Mouse (Mus musculus) ES-E14 (cell line): ENCODE data around the gene Mrpl58. TPM values are rescaled to one million over a fixed set of nuclear protein-coding genes. Genes with fewer than 3 reads are reported as not detected.

ENCODE experiments used
- DNase-seq: peaks from one replicate; pipeline ENCODE4 v3.0.0-alpha.2; 2013; ENCODE audit warnings: low read depth, low spot score
- H3K27ac ChIP-seq: 2 replicates; pipeline ENCODE4 v1.5.1; 2012; ENCODE audit warnings: low read depth, mild to moderate bottlenecking, low read length, moderate library complexity, mixed read lengths; ENCODE audit not compliant: poor library complexity, insufficient read depth, severe bottlenecking
- H3K36me3 ChIP-seq: 2 replicates; pipeline ENCODE4 v1.6.1; 2012; ENCODE audit warnings: mild to moderate bottlenecking, low read length, moderate library complexity, mixed read lengths; ENCODE audit not compliant: control insufficient read depth, poor library complexity, insufficient read depth, severe bottlenecking
- H3K4me1 ChIP-seq, 2 experiments: fragments of 150-350 bp in 1 of 2; sonication (generic) in 1 of 2; 2 replicates each; pipeline ENCODE4 v1.6.1; 2012; ENCODE audit warnings: low read length in 2 of 2, mild to moderate bottlenecking in 1 of 2, mixed read lengths in 1 of 2; ENCODE audit not compliant: control insufficient read depth in 2 of 2, insufficient read depth in 2 of 2, poor library complexity in 1 of 2
- H3K4me3 ChIP-seq, 2 experiments: fragments of 150-350 bp in 1 of 2; sonication (generic) in 1 of 2; 2 replicates each; pipeline ENCODE4 v1.5.1; 2012; ENCODE audit warnings: low read length in 2 of 2, low read depth in 1 of 2, mild to moderate bottlenecking in 1 of 2, mixed read lengths in 1 of 2; ENCODE audit not compliant: insufficient read depth in 1 of 2, poor library complexity in 1 of 2, severe bottlenecking in 1 of 2
- H3K9ac ChIP-seq: 2 replicates; pipeline ENCODE4 v1.6.1; 2012; ENCODE audit warnings: low read depth, mild to moderate bottlenecking, low read length, mixed read lengths; ENCODE audit not compliant: poor library complexity, insufficient read depth, severe bottlenecking
- H3K9me3 ChIP-seq: fragments of 150-350 bp; sonication (generic); 2 replicates; pipeline ENCODE4 v1.6.1; 2012; ENCODE audit warnings: low read depth, mild to moderate bottlenecking, low read length; ENCODE audit not compliant: control insufficient read depth, insufficient read depth
- CHD2 ChIP-seq: IDR thresholded peaks from 2 replicates; pipeline ENCODE4 v1.6.1; 2014; ENCODE audit warnings: mild to moderate bottlenecking, low read depth, low read length, inconsistent platforms
- HCFC1 ChIP-seq: IDR thresholded peaks from 2 replicates; pipeline ENCODE4 v1.6.1; 2012; ENCODE audit warnings: low read length, inconsistent platforms, borderline replicate concordance; ENCODE audit not compliant: insufficient read depth
- MAFK ChIP-seq: IDR thresholded peaks from 2 replicates; pipeline ENCODE4 v1.6.1; 2014; ENCODE audit warnings: mild to moderate bottlenecking, low read depth, low read length, inconsistent platforms; ENCODE audit not compliant: insufficient read depth
- ZC3H11A ChIP-seq: IDR thresholded peaks from 2 replicates; pipeline ENCODE4 v1.6.1; 2012; ENCODE audit warnings: low read depth, mild to moderate bottlenecking, inconsistent platforms, low read length, borderline replicate concordance
- ZNF384 ChIP-seq: IDR thresholded peaks from 2 replicates; pipeline ENCODE4 v1.6.1; 2012; ENCODE audit warnings: low read depth, low read length, inconsistent platforms
- in situ Hi-C, 2 experiments: fragments of 600-800 bp; cut with MboI; formaldehyde crosslinking; loops; one replicate each; pipeline ENCODE4 v1.15.1; 2025; ENCODE audit warnings: low sequenced_read_pairs in 2 of 2, inconsistent platforms in 1 of 2; ENCODE audit not compliant: unreplicated experiment in 2 of 2
- total RNA-seq: library from RNA; depleted of rRNA; stranded (reverse); fragments of 300-350 nt; gene quantifications from 2 replicates; pipeline ENCODE4 v1.2.3, GENCODE M21; 2012; rRNA removed

The Mrpl58 gene
- total RNA-seq, 1 experiment, result 89.3 TPM

DNA sequence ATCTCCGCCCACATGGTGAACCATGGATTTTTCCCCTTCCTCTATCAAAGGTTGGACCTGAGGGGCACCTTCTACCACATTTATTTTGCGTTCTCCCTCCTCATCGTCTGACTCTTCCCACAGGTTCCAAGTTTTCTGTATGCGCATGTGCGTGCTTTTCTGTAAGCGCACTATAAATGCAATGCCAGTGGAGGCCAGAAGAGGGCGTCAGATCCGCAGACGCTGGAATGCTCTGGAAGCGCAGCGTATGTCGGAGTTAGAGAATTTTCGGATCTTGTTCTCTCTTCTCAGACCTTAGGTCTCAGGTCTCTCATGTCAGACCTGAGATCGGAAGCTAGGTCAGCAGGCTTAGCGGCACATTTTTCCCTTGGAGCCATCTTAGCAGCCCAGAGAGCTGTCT lies 52.1 kb downstream of the Mrpl58 start:
- H3K9me3 ChIP-seq, result no peaks in the 10 kb centered on the region
- no peak overlapping the region for H3K9ac ChIP-seq
- no peak for TF ChIP-seq MAFK
- no peak for TF ChIP-seq CHD2
- TF ChIP-seq HCFC1, result no peak
- in situ Hi-C loops, result no loop called here
- H3K36me3 ChIP-seq, result no peaks in the 10 kb centered on the region
- no peak overlapping the region for H3K4me3 ChIP-seq
- peak; percentile 59 for DNase-seq
- no peak overlapping the region for H3K27ac ChIP-seq
- H3K4me1 ChIP-seq, result peaks cover 2 to 7% of the 10 kb centered on the region in 2 experiments; a peak in 1 of 4 replicates

GRCm38 (mm10) chr11:115456182-115456581 lies 52.6 kb downstream of the Mrpl58 start:
- Histone ChIP-seq H3K4me3 (no peak overlapping the region), H3K9ac (no peak overlapping the region), H3K36me3 (no peaks in the 10 kb centered on the region), H3K27ac (no peak overlapping the region), H3K9me3 (no peaks in the 10 kb centered on the region), H3K4me1 (peaks cover 2 to 7% of the 10 kb centered on the region in 2 experiments; a peak in 1 of 4 replicates)
- TF ChIP-seq ZC3H11A (no peak), ZNF384 (no peak), MAFK (no peak), CHD2 (no peak), HCFC1 (no peak)
- DNase-seq, result no peak
- in situ Hi-C loops, result no loop called here

DNA sequence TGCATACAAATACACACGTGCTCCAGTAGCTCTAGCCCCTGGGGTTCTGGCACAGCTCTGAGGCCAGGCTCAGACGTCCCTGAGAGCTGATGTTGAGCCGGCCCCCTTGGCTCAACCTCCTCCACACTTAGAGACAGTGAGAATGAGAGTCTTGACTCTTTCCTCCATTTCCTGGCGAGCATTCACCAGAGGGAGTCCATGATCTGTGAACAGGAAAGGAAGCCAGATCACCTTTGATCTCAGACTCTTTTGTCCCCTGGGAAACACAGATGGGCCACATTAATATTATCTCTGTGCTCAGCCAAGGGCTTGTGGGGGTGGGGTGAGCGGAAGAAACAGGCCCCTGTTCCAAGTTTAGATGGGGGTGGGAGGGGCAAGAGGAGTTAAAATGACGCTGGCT lies 53.9 kb downstream of the Mrpl58 start:
- in situ Hi-C loops, result no loop called here
- DNase-seq, result no peak
- Histone ChIP-seq H3K36me3 (no peaks in the 10 kb centered on the region), H3K4me3 (no peak overlapping the region), H3K27ac (no peak overlapping the region), H3K9ac (no peak overlapping the region), H3K9me3 (no peaks in the 10 kb centered on the region), H3K4me1 (peaks cover 2 to 14% of the 10 kb centered on the region in 2 experiments; a peak in 1 of 4 replicates)
- TF ChIP-seq ZC3H11A (no peak), HCFC1 (no peak), ZNF384 (no peak), CHD2 (no peak), MAFK (no peak)

DNA sequence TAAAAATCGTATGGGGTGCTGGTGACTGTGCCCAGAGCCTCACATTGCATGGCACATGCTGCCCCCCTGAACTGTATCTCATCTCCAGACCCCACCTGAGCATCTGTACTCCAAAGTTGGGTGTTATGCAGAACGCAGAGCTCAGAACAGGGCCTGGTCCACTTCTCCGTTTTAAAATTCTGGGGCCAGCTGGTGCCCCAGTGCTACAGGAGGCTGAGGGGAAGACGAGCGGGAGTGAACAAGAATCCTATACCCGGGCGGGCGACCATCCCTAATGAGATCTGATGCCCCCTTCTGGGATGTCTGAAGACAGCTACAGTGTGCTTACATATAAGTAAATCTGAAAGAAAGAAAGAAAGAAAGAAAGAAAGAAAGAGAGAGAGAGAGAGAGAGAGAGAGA lies 57.4 kb downstream of the Mrpl58 start:
- no peak overlapping the region for H3K27ac ChIP-seq
- H3K9me3 ChIP-seq, result no peaks in the 10 kb centered on the region
- in situ Hi-C loops, result no loop called here
- H3K36me3 ChIP-seq, result no peaks in the 10 kb centered on the region
- peaks cover 9 to 36% of the 10 kb centered on the region in 2 experiments for H3K4me1 ChIP-seq
- no peak for DNase-seq
- no peak overlapping the region for H3K4me3 ChIP-seq
- no peak overlapping the region for H3K9ac ChIP-seq
- TF ChIP-seq CHD2 (no peak), HCFC1 (no peak), ZNF384 (no peak), MAFK (no peak), ZC3H11A (no peak)

DNA sequence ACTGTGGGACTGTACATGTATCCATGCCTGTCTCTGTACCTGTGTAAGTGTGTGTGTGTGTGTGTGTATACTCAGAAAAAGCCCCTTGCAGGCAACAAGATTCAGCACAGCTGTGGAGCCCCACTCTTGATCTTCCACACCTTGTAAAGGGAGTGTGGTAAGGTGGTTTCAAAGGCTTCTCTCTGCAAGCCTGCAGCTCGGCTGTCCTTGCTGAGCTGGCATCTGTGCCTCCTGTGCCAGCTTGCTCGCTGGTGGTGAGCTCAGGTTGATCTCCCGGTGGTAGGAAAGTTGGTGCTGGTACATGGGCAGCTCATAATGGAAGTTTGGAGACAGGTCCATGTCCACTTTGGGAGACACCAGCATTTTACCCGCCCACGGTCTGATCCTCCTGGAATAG lies 58.3 kb downstream of the Mrpl58 start:
- TF ChIP-seq CHD2, result no peak
- no peak for TF ChIP-seq ZC3H11A
- TF ChIP-seq HCFC1, result no peak
- no peak for TF ChIP-seq MAFK
- no peak for TF ChIP-seq ZNF384
- H3K27ac ChIP-seq, result no peak overlapping the region
- in situ Hi-C loops, result no loop called here

More for the DNA sequence above, 58.3 kb downstream of the Mrpl58 start:
- Histone ChIP-seq H3K4me1 (peaks cover 7 to 29% of the 10 kb centered on the region in 2 experiments), H3K9ac (no peak overlapping the region), H3K9me3 (no peaks in the 10 kb centered on the region), H3K4me3 (no peak overlapping the region), H3K36me3 (no peaks in the 10 kb centered on the region)
- no peak for DNase-seq

Other genes starting within 250 kb of the Mrpl58 start
- gene Slc9a3r1, start 240.4 kb upstream of the Mrpl58 start, total RNA-seq, result 40.3 and 43.9 TPM in 2 replicates
- gene Tmem104, start 216.3 kb upstream of the Mrpl58 start, total RNA-seq, result 14.7 and 17.2 TPM in 2 replicates
- gene Nat9, start 215.9 kb upstream of the Mrpl58 start, total RNA-seq, result 16.9 and 19.3 TPM in 2 replicates
- gene Grin2c, start 136.5 kb upstream of the Mrpl58 start, total RNA-seq, result 0.21 and 0.22 TPM in 2 replicates
- gene Fdxr, start 126.7 kb upstream of the Mrpl58 start, total RNA-seq, result 12.1 and 21.0 TPM in 2 replicates
- gene Fads6, start 106.1 kb upstream of the Mrpl58 start, total RNA-seq, result 2.1 and 3.7 TPM in 2 replicates
- gene Otop2, start 96.6 kb upstream of the Mrpl58 start, total RNA-seq, result 0.18 and 0.21 TPM in 2 replicates
- 0.11 TPM in 1 of 2 replicates, not detected in the other for gene Ush1g, start 81.7 kb upstream of the Mrpl58 start, total RNA-seq
- not detected in 2 replicates for gene Otop3, start 69.0 kb upstream of the Mrpl58 start, total RNA-seq
- gene Hid1, start 36.0 kb upstream of the Mrpl58 start, total RNA-seq, result 2.4 and 2.8 TPM in 2 replicates
- 8.5 and 10.4 TPM in 2 replicates for gene Cdr2l, start 21.8 kb upstream of the Mrpl58 start, total RNA-seq
- 275 and 342 TPM in 2 replicates for gene Atp5h, start 16.2 kb downstream of the Mrpl58 start, total RNA-seq
- 14.0 and 19.5 TPM in 2 replicates for gene Kctd2, start 16.4 kb downstream of the Mrpl58 start, total RNA-seq
- gene Trim80, start 36.8 kb downstream of the Mrpl58 start, total RNA-seq, result 0.31 and 0.58 TPM in 2 replicates
- gene Slc16a5, start 58.7 kb downstream of the Mrpl58 start, total RNA-seq, result 1.1 and 1.6 TPM in 2 replicates
- 4.8 and 5.0 TPM in 2 replicates for gene Armc7, start 71.9 kb downstream of the Mrpl58 start, total RNA-seq
- gene Nt5c, start 88.1 kb downstream of the Mrpl58 start, total RNA-seq, result 37.2 and 50.5 TPM in 2 replicates
- 164 and 205 TPM in 2 replicates for gene Jpt1, start 110.6 kb downstream of the Mrpl58 start, total RNA-seq
- gene Sumo2, start 132.5 kb downstream of the Mrpl58 start, total RNA-seq, result 325 and 579 TPM in 2 replicates
- 279 and 312 TPM in 2 replicates for gene Nup85, start 160.7 kb downstream of the Mrpl58 start, total RNA-seq
- gene Mrps7, start 200.2 kb downstream of the Mrpl58 start, total RNA-seq, result 51.6 and 74.9 TPM in 2 replicates
- gene Gga3, start 200.3 kb downstream of the Mrpl58 start, total RNA-seq, result 31.7 and 39.7 TPM in 2 replicates
- gene Mif4gd, start 209.2 kb downstream of the Mrpl58 start, total RNA-seq, result 63.8 and 85.6 TPM in 2 replicates
- gene Slc25a19, start 224.5 kb downstream of the Mrpl58 start, total RNA-seq, result 22.6 and 23.6 TPM in 2 replicates